Mouse (Mus musculus): ENCODE results near the gene Maml3. TPM values are rescaled to one million over a fixed set of nuclear protein-coding genes. Genes with fewer than 3 reads are reported as not detected.

Maml3 gene
- total and polyA plus RNA-seq, 3 experiments: 0.81 to 1.8 (median 0.98) TPM

GRCm38 (mm10) chr3:52060886-52061285 lies 44.0 kb downstream of the Maml3 start (continued):
- TF ChIP-seq MAZ (IDR thresholded peaks at IDR 0.05; ENCODE audit: low read depth, low read length): no peak

DNA sequence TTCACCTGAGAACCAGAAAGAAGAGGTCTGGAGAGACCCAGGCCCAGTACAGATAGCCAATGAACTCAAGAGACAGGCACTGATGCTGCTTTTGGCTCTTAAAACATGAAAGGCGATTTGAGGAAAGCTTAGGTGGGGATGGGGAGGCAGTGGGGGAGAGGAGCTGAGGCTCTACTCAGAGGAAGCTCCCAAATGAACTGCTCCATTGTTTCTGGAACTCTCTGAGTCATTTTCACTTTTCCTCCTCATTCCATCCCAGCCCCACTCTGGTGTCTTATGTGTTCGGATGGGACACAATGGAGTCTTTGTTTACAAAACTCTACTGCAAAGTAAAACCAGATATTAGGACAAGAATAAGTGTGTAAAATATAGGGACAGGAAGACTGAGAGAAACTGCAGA lies 53.1 kb downstream of the Maml3 start:
- Histone ChIP-seq H3K27me3 (replicated peaks) (no peaks in the 10 kb centered on the region), H3K9me3 (replicated peaks; ENCODE audit: low read length) (peaks cover 6% of the 10 kb centered on the region), H3K27ac (ENCODE audit: insufficient read depth, low read depth) (no peak overlapping the region), H3K4me3 (replicated peaks in 1 of 3; ENCODE audit: low read depth in 2 of 3, low read length in 2 of 3, poor library complexity in 1 of 3) (no peak overlapping the region), H3K9ac (ENCODE audit: insufficient read depth, low read depth) (no peak overlapping the region), H3K4me2 (ENCODE audit: insufficient read depth, low read depth, poor library complexity, severe bottlenecking) (no peak overlapping the region), H3K79me2 (replicated peaks; ENCODE audit: control insufficient read depth, extremely low read depth, insufficient read depth, poor library complexity, severe bottlenecking) (no peaks in the 10 kb centered on the region), H3K4me1 (ENCODE audit: control insufficient read depth in 1 of 2, insufficient read depth in 2 of 2) (peaks cover 0 to 15% of the 10 kb centered on the region in 2 experiments; a peak in 2 of 4 replicates), H3K36me3 (replicated peaks in 1 of 2; ENCODE audit: control insufficient read depth in 1 of 2, insufficient read depth in 1 of 2, low read length in 1 of 2) (peaks cover 0 to 1% of the 10 kb centered on the region in 2 experiments)
- TF ChIP-seq SIN3A (IDR thresholded peaks at IDR 0.05; ENCODE audit: low read length) (no peak), GABPA (IDR thresholded peaks at IDR 0.05; ENCODE audit: insufficient replicate concordance, low read depth, low read length) (no peak), SMC3 (IDR thresholded peaks at IDR 0.05; ENCODE audit: low read depth, low read length) (no peak), BHLHE40 (IDR thresholded peaks at IDR 0.05; ENCODE audit: low read depth, low read length) (no peak), E2F4 (IDR thresholded peaks at IDR 0.05; ENCODE audit: insufficient replicate concordance, low read depth, low read length) (no peak), MAZ (IDR thresholded peaks at IDR 0.05; ENCODE audit: low read depth, low read length) (no peak), ZNF384 (IDR thresholded peaks at IDR 0.05; ENCODE audit: low read depth, low read length) (no peak), MAX (IDR thresholded peaks at IDR 0.05; ENCODE audit: low read length) (no peak), IRF4 (IDR thresholded peaks at IDR 0.05; ENCODE audit: low read depth, low read length) (no peak), UBTF (IDR thresholded peaks at IDR 0.05; ENCODE audit: low read depth, low read length) (no peak), NELFE (IDR thresholded peaks at IDR 0.05; ENCODE audit: low read depth, low read length) (no peak), MAFK (IDR thresholded peaks at IDR 0.05; ENCODE audit: insufficient replicate concordance, low read length) (no peak), EP300 (IDR thresholded peaks at IDR 0.05; ENCODE audit: low read length) (no peak), POLR2A (IDR thresholded peaks at IDR 0.05; ENCODE audit: low read depth, low read length) (no peak), HCFC1 (IDR thresholded peaks at IDR 0.05; ENCODE audit: low read depth, low read length) (no peak), ETS1 (conservative IDR thresholded peaks at IDR 0.05; ENCODE audit: low read depth, low read length) (no peak), ZC3H11A (IDR thresholded peaks at IDR 0.05; ENCODE audit: low read depth, low read length) (no peak), PAX5 (IDR thresholded peaks at IDR 0.05; ENCODE audit: low read length) (no peak), MYC (IDR thresholded peaks at IDR 0.05; ENCODE audit: low read depth, low read length) (no peak)
- in situ Hi-C loops (cut with MboI; ENCODE audit: low pct_ligation_motif_present, low pct_unique_long_range_greater_than_20kb, low sequenced_read_pairs) (no loop called here), dilution Hi-C loops (cut with MboI; ENCODE audit: extremely low pct_ligation_motif_present, extremely low pct_unique_long_range_greater_than_20kb, low sequenced_read_pairs) (no loop called here)
- no peak for DNase-seq (ENCODE audit: extremely low read depth)

DNA sequence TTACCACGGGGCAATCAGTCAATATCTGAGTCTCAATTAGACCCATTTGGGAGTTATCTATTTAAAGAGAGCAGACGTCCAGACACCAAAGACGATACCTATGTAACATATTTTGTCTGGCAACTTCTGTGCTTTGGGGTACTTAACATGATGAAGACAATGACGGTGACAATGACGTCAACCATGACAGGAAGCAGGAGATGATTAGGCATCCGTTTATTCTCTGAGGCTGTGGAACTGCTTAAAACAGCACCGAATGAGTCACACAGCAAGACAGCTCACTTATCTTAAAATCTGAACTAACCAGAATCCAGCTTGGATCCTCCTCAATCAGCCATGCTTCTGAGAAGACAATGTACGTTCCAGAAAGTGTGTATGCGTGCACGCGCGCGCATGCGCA lies 56.8 kb downstream of the Maml3 start:
- no peaks in the 10 kb centered on the region for H3K36me3 ChIP-seq (replicated peaks in 1 of 2; ENCODE audit: control insufficient read depth in 1 of 2, insufficient read depth in 1 of 2, low read length in 1 of 2)

More for the DNA sequence above, 56.8 kb downstream of the Maml3 start:
- no peaks in the 10 kb centered on the region for H3K79me2 ChIP-seq (replicated peaks; ENCODE audit: control insufficient read depth, extremely low read depth, insufficient read depth, poor library complexity, severe bottlenecking)
- in situ Hi-C loops (cut with MboI; ENCODE audit: low pct_ligation_motif_present, low pct_unique_long_range_greater_than_20kb, low sequenced_read_pairs) (loop anchor here (5.0 kb wide), 1 partner anchor 54 kb away; no protein-coding TSS in a partner anchor), dilution Hi-C loops (cut with MboI; ENCODE audit: extremely low pct_ligation_motif_present, extremely low pct_unique_long_range_greater_than_20kb, low sequenced_read_pairs) (no loop called here)
- peaks cover 6% of the 10 kb centered on the region for H3K9me3 ChIP-seq (replicated peaks; ENCODE audit: low read length)
- no peak overlapping the region for H3K27ac ChIP-seq (ENCODE audit: insufficient read depth, low read depth)
- no peak overlapping the region for H3K4me2 ChIP-seq (ENCODE audit: insufficient read depth, low read depth, poor library complexity, severe bottlenecking)
- H3K9ac ChIP-seq (ENCODE audit: insufficient read depth, low read depth): no peak overlapping the region
- no peak for TF ChIP-seq NRF1 (IDR thresholded peaks at IDR 0.05; ENCODE audit: low read depth, low read length)
- TF ChIP-seq RCOR1 (conservative IDR thresholded peaks at IDR 0.05; ENCODE audit: low read depth, low read length): no peak
- TF ChIP-seq HCFC1 (IDR thresholded peaks at IDR 0.05; ENCODE audit: low read depth, low read length): no peak
- no peak for TF ChIP-seq POLR2A (IDR thresholded peaks at IDR 0.05; ENCODE audit: low read depth, low read length)
- no peak for TF ChIP-seq EP300 (IDR thresholded peaks at IDR 0.05; ENCODE audit: low read length)
- no peak for TF ChIP-seq PAX5 (IDR thresholded peaks at IDR 0.05; ENCODE audit: low read length)
- TF ChIP-seq MAX (IDR thresholded peaks at IDR 0.05; ENCODE audit: low read length): no peak
- no peak for TF ChIP-seq ZNF384 (IDR thresholded peaks at IDR 0.05; ENCODE audit: low read depth, low read length)
- no peak for TF ChIP-seq MEF2A (IDR thresholded peaks at IDR 0.05; ENCODE audit: borderline replicate concordance, low read depth, low read length)
- TF ChIP-seq UBTF (IDR thresholded peaks at IDR 0.05; ENCODE audit: low read depth, low read length): no peak
- no peak for TF ChIP-seq USF2 (conservative IDR thresholded peaks at IDR 0.05; ENCODE audit: low read depth, low read length)
- no peak for TF ChIP-seq IRF4 (IDR thresholded peaks at IDR 0.05; ENCODE audit: low read depth, low read length)
- no peak for TF ChIP-seq USF1 (IDR thresholded peaks at IDR 0.05; ENCODE audit: low read depth, low read length)
- no peak for TF ChIP-seq E2F4 (IDR thresholded peaks at IDR 0.05; ENCODE audit: insufficient replicate concordance, low read depth, low read length)
- TF ChIP-seq ELF1 (IDR thresholded peaks at IDR 0.05; ENCODE audit: low read depth, low read length): no peak
- no peak for TF ChIP-seq ETS1 (conservative IDR thresholded peaks at IDR 0.05; ENCODE audit: low read depth, low read length)
- no peak for TF ChIP-seq NELFE (IDR thresholded peaks at IDR 0.05; ENCODE audit: low read depth, low read length)
- TF ChIP-seq CHD1 (IDR thresholded peaks at IDR 0.05; ENCODE audit: low read depth, low read length): no peak
- TF ChIP-seq CHD2 (IDR thresholded peaks at IDR 0.05; ENCODE audit: low read length): no peak
- no peak for TF ChIP-seq MYC (IDR thresholded peaks at IDR 0.05; ENCODE audit: low read depth, low read length)
- H3K27me3 ChIP-seq (replicated peaks): no peaks in the 10 kb centered on the region
- no peak overlapping the region for H3K4me3 ChIP-seq (replicated peaks in 1 of 3; ENCODE audit: low read depth in 2 of 3, low read length in 2 of 3, poor library complexity in 1 of 3)
- no peak for DNase-seq (ENCODE audit: extremely low read depth)
- peaks cover 0 to 7% of the 10 kb centered on the region in 2 experiments; a peak in 2 of 4 replicates for H3K4me1 ChIP-seq (ENCODE audit: control insufficient read depth in 1 of 2, insufficient read depth in 2 of 2)

Data from CH12.LX (cell line).